ENCODE assay signal across 8 mouse cellular contexts in the genomic region with DNA sequence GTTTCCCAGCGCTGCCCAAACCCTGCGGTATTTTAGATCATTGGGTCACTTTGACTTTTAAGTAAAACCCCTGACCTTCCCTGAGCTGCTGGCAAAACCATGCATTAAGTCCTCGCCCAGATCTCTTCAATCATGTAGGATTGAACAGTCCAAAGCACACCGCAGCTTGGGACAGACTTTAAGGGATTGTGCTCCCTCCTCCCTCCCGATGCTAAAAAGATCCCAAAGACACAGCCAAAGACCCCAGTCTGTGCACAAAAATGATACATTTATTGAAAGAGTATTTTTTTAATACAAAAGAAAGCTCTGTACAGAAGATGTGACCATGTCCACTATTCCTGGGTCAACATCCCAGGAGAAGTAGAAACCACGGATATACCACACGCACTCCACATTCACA. TPM values are rescaled to one million over a fixed set of nuclear protein-coding genes. Genes with fewer than 3 reads are reported as not detected.
A peak's percentile ranks its signal among the peaks of the same experiment; 100 is the strongest.
DNase-seq lines count a peak whose midpoint lies in the region; ATAC-seq and TF ChIP-seq lines count a peak whose summit lies in the region.

No protein-coding gene starts in this region.

- H3K9ac ChIP-seq in neural tube, embryonic 11.5 days (ENCODE audit: low read length) = peak overlapping the region; percentile 80
- H3K9ac ChIP-seq in limb, embryonic 14.5 days (ENCODE audit: low read depth, low read length, severe bottlenecking) = peak overlapping the region; percentile 69
- H3K9ac ChIP-seq in stomach, embryonic 15.5 days = no peak overlapping the region

- H3K9me3 ChIP-seq in erythroblast, embryonic 14.5 days (ENCODE audit: control insufficient read depth, low read length) = no peaks in the 10 kb centered on the region
- H3K9me3 ChIP-seq in neural tube, embryonic 11.5 days (ENCODE audit: control insufficient read depth, low read length) = no peaks in the 10 kb centered on the region
- H3K9me3 ChIP-seq in limb, embryonic 14.5 days (ENCODE audit: control insufficient read depth, low read length) = no peaks in the 10 kb centered on the region
- no peaks in the 10 kb centered on the region for H3K9me3 ChIP-seq in stomach, embryonic 15.5 days

- peaks cover 38% of the 10 kb centered on the region for H3K27me3 ChIP-seq in erythroblast, embryonic 14.5 days (ENCODE audit: control insufficient read depth)
- H3K27me3 ChIP-seq in neural tube, embryonic 11.5 days (ENCODE audit: control insufficient read depth, insufficient read depth, low read length) = no peaks in the 10 kb centered on the region
- no peaks in the 10 kb centered on the region for H3K27me3 ChIP-seq in limb, embryonic 14.5 days (ENCODE audit: control insufficient read depth, insufficient read depth, low read length)
- no peaks in the 10 kb centered on the region for H3K27me3 ChIP-seq in stomach, embryonic 15.5 days (replicated peaks)

- WGBS in neural tube, embryonic 11.5 days = 7% methylated on average over 7 of the region's 7 CpGs
- WGBS in limb, embryonic 14.5 days = 8% methylated on average over 7 of the region's 7 CpGs
- WGBS in stomach, embryonic 15.5 days = 18% methylated on average over 7 of the region's 7 CpGs

- peak overlapping the region; percentile 72 for H3K4me2 ChIP-seq in neural tube, embryonic 11.5 days (ENCODE audit: low read depth)
- peak overlapping the region; percentile 64 for H3K4me2 ChIP-seq in limb, embryonic 14.5 days (replicated peaks; ENCODE audit: low read depth, low read length, severe bottlenecking)
- peak overlapping the region; percentile 82 for H3K4me2 ChIP-seq in stomach, embryonic 15.5 days

- ATAC-seq in erythroblast, adult 5-6 weeks (replicated peaks; ENCODE audit: low FRiP score, poor library complexity, severe bottlenecking) = no peak
- no peak for ATAC-seq in neural tube, embryonic 11.5 days (ENCODE audit: insufficient read depth, low FRiP score, low TSS enrichment)
- ATAC-seq in limb, embryonic 14.5 days (ENCODE audit: low FRiP score, low read depth) = no peak
- no peak for ATAC-seq in stomach, embryonic 15.5 days (ENCODE audit: insufficient read depth, low FRiP score, low read depth)
- no peak for ATAC-seq in cerebellum, adult (ENCODE audit: insufficient number of reproducible peaks, low FRiP score, low TSS enrichment)

- no peak for TF ChIP-seq POLR2A in limb, embryonic 14.5 days (IDR thresholded peaks at IDR 0.05; ENCODE audit: borderline replicate concordance, extremely low read depth, insufficient read depth, insufficient read length)

- H3K4me3 ChIP-seq in erythroblast, embryonic 14.5 days (replicated peaks) = peak overlapping the region; percentile 45
- H3K4me3 ChIP-seq in neural tube, embryonic 11.5 days (ENCODE audit: low read depth, low read length) = peak overlapping the region; percentile 49
- peak overlapping the region; percentile 48 for H3K4me3 ChIP-seq in limb, embryonic 14.5 days (replicated peaks; ENCODE audit: low read length)
- H3K4me3 ChIP-seq in stomach, embryonic 15.5 days (replicated peaks) = peak overlapping the region; percentile 45

- H3K36me3 ChIP-seq in erythroblast, embryonic 14.5 days (ENCODE audit: control insufficient read depth) = peaks cover 34% of the 10 kb centered on the region
- peaks cover 2% of the 10 kb centered on the region for H3K36me3 ChIP-seq in neural tube, embryonic 11.5 days (ENCODE audit: control insufficient read depth, insufficient read depth, low read length)
- H3K36me3 ChIP-seq in limb, embryonic 14.5 days (ENCODE audit: control insufficient read depth, insufficient read depth, low read length) = peaks cover 43% of the 10 kb centered on the region
- peaks cover 35% of the 10 kb centered on the region for H3K36me3 ChIP-seq in stomach, embryonic 15.5 days

- DNase-seq in neural tube, embryonic 11.5 days (ENCODE audit: low spot score) = no peak
- DNase-seq in neural tube, embryonic 10.5 days (ENCODE audit: extremely low spot score, low spot score) = no peak
- no peak for DNase-seq in limb, embryonic 14.5 days (ENCODE audit: low spot score)
- no peak for DNase-seq in adrenal gland, postnatal 25 days

- no peak overlapping the region for H3K27ac ChIP-seq in neural tube, embryonic 11.5 days (ENCODE audit: low read depth, low read length)
- no peak overlapping the region for H3K27ac ChIP-seq in limb, embryonic 14.5 days (replicated peaks; ENCODE audit: low read depth, low read length)
- H3K27ac ChIP-seq in stomach, embryonic 15.5 days = no peak overlapping the region

- H3K4me1 ChIP-seq in erythroblast, embryonic 14.5 days (ENCODE audit: control insufficient read depth) = peaks cover 8% of the 10 kb centered on the region
- H3K4me1 ChIP-seq in neural tube, embryonic 11.5 days (ENCODE audit: control insufficient read depth, insufficient read depth, low read length) = peaks cover 15% of the 10 kb centered on the region
- peaks cover 5% of the 10 kb centered on the region; the same call in 1 of the 2 replicates for H3K4me1 ChIP-seq in limb, embryonic 14.5 days (ENCODE audit: control insufficient read depth, insufficient read depth, low read length)
- H3K4me1 ChIP-seq in stomach, embryonic 15.5 days = peaks cover 27% of the 10 kb centered on the region

RNA-seq across cellular contexts. Expression of gene Cul9, which starts 0.4 kb away (rescaled TPM):
- polyA plus RNA-seq in erythroblast, embryonic 14.5 days (2012) = 0.01 and 0.09 TPM in 2 replicates
- 1.3 TPM in 1 of 2 replicates, not detected in the other for total RNA-seq in erythroblast, adult 5-6 weeks (2015; ENCODE audit: low replicate concordance)
- total RNA-seq in erythroblast, adult 5-6 weeks (2017; ENCODE audit: low replicate concordance) = 3.3 and 4.5 TPM in 2 replicates
- 4.4 and 5.4 TPM in 2 replicates for polyA plus RNA-seq in neural tube, embryonic 11.5 days (2014; fragmentation: Nextera tagmentation; extraction: Ambion mirVana)
- 21.1 and 25.3 TPM in 2 replicates for polyA plus RNA-seq in limb, embryonic 14.5 days (2012; rRNA removed)
- 6.9 and 8.2 TPM in 2 replicates for polyA plus RNA-seq in limb, embryonic 14.5 days (2014; fragmentation: Nextera tagmentation; extraction: Ambion mirVana)
- polyA plus RNA-seq in stomach, embryonic 15.5 days (2015; fragmentation: Nextera tagmentation; extraction: Ambion mirVana) = 3.2 and 4.6 TPM in 2 replicates
- total RNA-seq in adrenal gland, postnatal 25 days (2021) = 21.1 and 32.5 TPM in 2 replicates

RNA-seq across cellular contexts. Expression of gene Srf, which starts 9.4 kb away (rescaled TPM):
- 5.1 and 6.1 TPM in 2 replicates for polyA plus RNA-seq in erythroblast, embryonic 14.5 days (2012)
- 7.3 and 11.5 TPM in 2 replicates for total RNA-seq in erythroblast, adult 5-6 weeks (2015; ENCODE audit: low replicate concordance)
- 6.0 and 7.8 TPM in 2 replicates for total RNA-seq in erythroblast, adult 5-6 weeks (2017; ENCODE audit: low replicate concordance)
- polyA plus RNA-seq in neural tube, embryonic 11.5 days (2014; fragmentation: Nextera tagmentation; extraction: Ambion mirVana) = 5.9 and 7.7 TPM in 2 replicates
- polyA plus RNA-seq in limb, embryonic 14.5 days (2012; rRNA removed) = 87.2 and 129 TPM in 2 replicates
- polyA plus RNA-seq in limb, embryonic 14.5 days (2014; fragmentation: Nextera tagmentation; extraction: Ambion mirVana) = 9.6 and 10.2 TPM in 2 replicates
- 8.7 and 9.4 TPM in 2 replicates for polyA plus RNA-seq in stomach, embryonic 15.5 days (2015; fragmentation: Nextera tagmentation; extraction: Ambion mirVana)
- 37.1 and 47.1 TPM in 2 replicates for total RNA-seq in adrenal gland, postnatal 25 days (2021)

RNA-seq across cellular contexts. Expression of gene Dnph1, which starts 50.1 kb away (rescaled TPM):
- 1.5 and 1.9 TPM in 2 replicates for polyA plus RNA-seq in erythroblast, embryonic 14.5 days (2012)
- 2.7 and 3.3 TPM in 2 replicates for total RNA-seq in erythroblast, adult 5-6 weeks (2015; ENCODE audit: low replicate concordance)
- 1.5 and 4.0 TPM in 2 replicates for total RNA-seq in erythroblast, adult 5-6 weeks (2017; ENCODE audit: low replicate concordance)
- 55.3 and 64.9 TPM in 2 replicates for polyA plus RNA-seq in neural tube, embryonic 11.5 days (2014; fragmentation: Nextera tagmentation; extraction: Ambion mirVana)
- polyA plus RNA-seq in limb, embryonic 14.5 days (2012; rRNA removed) = 23.8 and 30.0 TPM in 2 replicates
- 34.5 and 37.6 TPM in 2 replicates for polyA plus RNA-seq in limb, embryonic 14.5 days (2014; fragmentation: Nextera tagmentation; extraction: Ambion mirVana)
- polyA plus RNA-seq in stomach, embryonic 15.5 days (2015; fragmentation: Nextera tagmentation; extraction: Ambion mirVana) = 47.7 and 49.7 TPM in 2 replicates
- 5.3 and 8.4 TPM in 2 replicates for total RNA-seq in adrenal gland, postnatal 25 days (2021)

RNA-seq across cellular contexts. Expression of gene Ttbk1, which starts 59.1 kb away (rescaled TPM):
- 0.01 TPM in 2 replicates for polyA plus RNA-seq in erythroblast, embryonic 14.5 days (2012)
- total RNA-seq in erythroblast, adult 5-6 weeks (2015; ENCODE audit: low replicate concordance) = not detected in 2 replicates
- total RNA-seq in erythroblast, adult 5-6 weeks (2017; ENCODE audit: low replicate concordance) = not detected in 2 replicates
- 2.6 and 3.1 TPM in 2 replicates for polyA plus RNA-seq in neural tube, embryonic 11.5 days (2014; fragmentation: Nextera tagmentation; extraction: Ambion mirVana)
- 0.31 and 0.49 TPM in 2 replicates for polyA plus RNA-seq in limb, embryonic 14.5 days (2012; rRNA removed)
- 0.06 and 0.12 TPM in 2 replicates for polyA plus RNA-seq in limb, embryonic 14.5 days (2014; fragmentation: Nextera tagmentation; extraction: Ambion mirVana)
- 0.27 and 0.31 TPM in 2 replicates for polyA plus RNA-seq in stomach, embryonic 15.5 days (2015; fragmentation: Nextera tagmentation; extraction: Ambion mirVana)
- 0.52 and 0.55 TPM in 2 replicates for total RNA-seq in adrenal gland, postnatal 25 days (2021)
